Mouse (Mus musculus) MEL (cell line): ENCODE data around the gene Prkcg. TPM values are rescaled to one million over a fixed set of nuclear protein-coding genes. Genes with fewer than 3 reads are reported as not detected.
A peak's percentile ranks its signal among the peaks of the same experiment; 100 is the strongest.

ENCODE experiments used
- DNase-seq: peaks from one replicate; pipeline ENCODE4 v3.0.0; 2011; ENCODE audit warnings: low read depth, low spot score
- H3K27ac ChIP-seq: 2 replicates; pipeline ENCODE4 v1.5.1; 2012; ENCODE audit warnings: low read depth, mild to moderate bottlenecking, control low read depth, low read length, moderate library complexity; ENCODE audit not compliant: control insufficient read depth
- H3K27me3 ChIP-seq, 2 experiments: fragments of 150-350 bp in 1 of 2; sonication (generic) in 1 of 2; 2 replicates each; pipeline ENCODE4 v1.6.1; 2012; ENCODE audit warnings: low read length in 2 of 2, mild to moderate bottlenecking in 2 of 2, improper control_type of control experiment in 1 of 2, moderate library complexity in 1 of 2; ENCODE audit not compliant: insufficient read depth in 2 of 2, control insufficient read depth in 1 of 2
- H3K36me3 ChIP-seq, 2 experiments: 2 replicates each; pipeline ENCODE4 v1.6.1; 2012 to 2014; ENCODE audit warnings: low read length in 2 of 2, improper control_type of control experiment in 1 of 2, inconsistent platforms in 1 of 2, mild to moderate bottlenecking in 1 of 2; ENCODE audit not compliant: insufficient read depth in 2 of 2, control insufficient read depth in 1 of 2
- H3K4me1 ChIP-seq, 2 experiments: fragments of 150-350 bp in 1 of 2; sonication (generic) in 1 of 2; 2 replicates each; pipeline ENCODE4 v1.6.1; 2012; ENCODE audit warnings: low read length in 2 of 2, improper control_type of control experiment in 1 of 2, mild to moderate bottlenecking in 1 of 2; ENCODE audit not compliant: insufficient read depth in 2 of 2, control insufficient read depth in 1 of 2
- H3K4me3 ChIP-seq, 2 experiments: fragments of 150-350 bp in 1 of 2; sonication (generic) in 1 of 2; 2 replicates each; pipeline ENCODE4 v1.5.1; 2012; ENCODE audit warnings: low read depth in 2 of 2, low read length in 2 of 2, mild to moderate bottlenecking in 2 of 2, moderate library complexity in 2 of 2, control low read depth in 1 of 2, improper control_type of control experiment in 1 of 2; ENCODE audit not compliant: control insufficient read depth in 1 of 2, insufficient read depth in 1 of 2
- H3K79me2 ChIP-seq: 2 replicates; pipeline ENCODE4 v1.6.1; 2012; ENCODE audit warnings: mild to moderate bottlenecking, low read length, moderate library complexity; ENCODE audit not compliant: control insufficient read depth, poor library complexity, insufficient read depth
- H3K9ac ChIP-seq: 2 replicates; pipeline ENCODE4 v1.6.1; 2012; ENCODE audit warnings: low read depth, mild to moderate bottlenecking, control low read depth, low read length, moderate library complexity; ENCODE audit not compliant: control insufficient read depth, poor library complexity, severe bottlenecking
- H3K9me3 ChIP-seq: fragments of 150-350 bp; sonication (generic); replicated peaks from 2 replicates; pipeline ENCODE4 v1.6.1; 2012; ENCODE audit warnings: mild to moderate bottlenecking, low read length, improper control_type of control experiment, moderate library complexity; ENCODE audit not compliant: insufficient read depth
- CTCF ChIP-seq, 3 experiments: IDR thresholded peaks in 2 of 3; conservative IDR thresholded peaks in 1 of 3; 2 replicates each; pipeline ENCODE4 v1.5.1; 2011 to 2012; ENCODE audit warnings: low read length in 3 of 3, low read depth in 2 of 3, mild to moderate bottlenecking in 2 of 3, improper control_type of control experiment in 1 of 3, inconsistent platforms in 1 of 3, mixed read lengths in 1 of 3, moderate library complexity in 1 of 3; ENCODE audit not compliant: control insufficient read depth in 1 of 3, insufficient read depth in 1 of 3, poor library complexity in 1 of 3, severe bottlenecking in 1 of 3
- ELF1 ChIP-seq: IDR thresholded peaks from 2 replicates; pipeline ENCODE4 v1.6.1; 2014; ENCODE audit warnings: low read depth, mild to moderate bottlenecking, inconsistent platforms, low read length, improper control_type of control experiment, moderate library complexity
- GABPA ChIP-seq: IDR thresholded peaks from 2 replicates; pipeline ENCODE4 v1.6.1; 2012; ENCODE audit warnings: low read depth, mild to moderate bottlenecking, inconsistent platforms, low read length, improper control_type of control experiment, moderate library complexity
- GATA1 ChIP-seq: IDR thresholded peaks from 2 replicates; pipeline ENCODE4 v1.6.1; 2011; ENCODE audit warnings: low read depth, low read length, improper control_type of control experiment
- HCFC1 ChIP-seq: IDR thresholded peaks from 2 replicates; pipeline ENCODE4 v1.6.1; 2012; ENCODE audit warnings: low read depth, mild to moderate bottlenecking, inconsistent platforms, low read length, improper control_type of control experiment, moderate library complexity
- JUND ChIP-seq: IDR thresholded peaks from 2 replicates; pipeline ENCODE4 v1.6.1; 2011; ENCODE audit warnings: low read depth, mild to moderate bottlenecking, improper control_type of control experiment, low read length
- MAFK ChIP-seq: IDR thresholded peaks from 2 replicates; pipeline ENCODE4 v1.6.1; 2011; ENCODE audit warnings: low read depth, mild to moderate bottlenecking, low read length, improper control_type of control experiment, borderline replicate concordance
- MAX ChIP-seq: IDR thresholded peaks from 2 replicates; pipeline ENCODE4 v1.6.1; 2011; ENCODE audit warnings: low read length, improper control_type of control experiment
- MAZ ChIP-seq: IDR thresholded peaks from 2 replicates; pipeline ENCODE4 v1.6.1; 2012; ENCODE audit warnings: low read depth, mild to moderate bottlenecking, inconsistent platforms, low read length, improper control_type of control experiment
- MEF2A ChIP-seq: IDR thresholded peaks from 2 replicates; pipeline ENCODE4 v1.6.1; 2014; ENCODE audit warnings: low read depth, mild to moderate bottlenecking, inconsistent platforms, low read length, improper control_type of control experiment; ENCODE audit not compliant: poor library complexity, insufficient replicate concordance, severe bottlenecking; ENCODE audit errors: extremely low read depth
- MXI1 ChIP-seq: IDR thresholded peaks from 2 replicates; pipeline ENCODE4 v1.6.1; 2011; ENCODE audit warnings: mild to moderate bottlenecking, low read depth, low read length, improper control_type of control experiment
- MYB ChIP-seq: IDR thresholded peaks from 2 replicates; pipeline ENCODE4 v1.6.1; 2011; ENCODE audit warnings: mild to moderate bottlenecking, low read depth, low read length, improper control_type of control experiment
- POLR2A ChIP-seq, 2 experiments: IDR thresholded peaks; 2 replicates each; pipeline ENCODE4 v1.6.1; 2011 to 2012; ENCODE audit warnings: low read length in 2 of 2, mild to moderate bottlenecking in 2 of 2, control low read depth in 1 of 2, improper control_type of control experiment in 1 of 2, low read depth in 1 of 2, moderate library complexity in 1 of 2; ENCODE audit not compliant: control insufficient read depth in 1 of 2, insufficient read depth in 1 of 2, poor library complexity in 1 of 2
- POLR2AphosphoS5 ChIP-seq: IDR thresholded peaks from 2 replicates; pipeline ENCODE4 v1.6.1; 2012; ENCODE audit warnings: low read depth, borderline replicate concordance, mild to moderate bottlenecking, inconsistent platforms, low read length, moderate library complexity, mixed read lengths
- RAD21 ChIP-seq: IDR thresholded peaks from 2 replicates; pipeline ENCODE4 v1.6.1; 2011; ENCODE audit warnings: mild to moderate bottlenecking, low read depth, low read length, improper control_type of control experiment
- RCOR1 ChIP-seq: IDR thresholded peaks from 2 replicates; pipeline ENCODE4 v1.6.1; 2012; ENCODE audit warnings: low read depth, mild to moderate bottlenecking, inconsistent platforms, low read length, improper control_type of control experiment
- SIN3A ChIP-seq: IDR thresholded peaks from 2 replicates; pipeline ENCODE4 v1.6.1; 2012; ENCODE audit warnings: low read length, improper control_type of control experiment, inconsistent platforms
- TBP ChIP-seq: IDR thresholded peaks from 2 replicates; pipeline ENCODE4 v1.8.0; 2011; ENCODE audit warnings: low read depth, low read length, improper control_type of control experiment
- USF1 ChIP-seq: IDR thresholded peaks from 2 replicates; pipeline ENCODE4 v1.6.1; 2014; ENCODE audit warnings: low read depth, mild to moderate bottlenecking, inconsistent platforms, low read length, improper control_type of control experiment, moderate library complexity
- USF2 ChIP-seq, 2 experiments: IDR thresholded peaks; 2 replicates each; pipeline ENCODE4 v1.6.1; 2011 to 2012; ENCODE audit warnings: improper control_type of control experiment in 2 of 2, low read length in 2 of 2, borderline replicate concordance in 1 of 2, inconsistent platforms in 1 of 2, low read depth in 1 of 2, mild to moderate bottlenecking in 1 of 2; ENCODE audit not compliant: insufficient read depth in 1 of 2
- ZC3H11A ChIP-seq: IDR thresholded peaks from 2 replicates; pipeline ENCODE4 v1.6.1; 2012; ENCODE audit warnings: low read depth, mild to moderate bottlenecking, inconsistent platforms, low read length, improper control_type of control experiment
- polyA plus RNA-seq, 2 experiments: library from polyadenylated mRNA; stranded (reverse) in 1 of 2; unstranded in 1 of 2; fragments of >175 nt in 1 of 2; fragments of >200 nt in 1 of 2; gene quantifications; 2 replicates each; pipeline versions ENCODE4 v1.2.1 to v1.2.4; 2012; ENCODE audit warnings: low replicate concordance in 2 of 2, low read depth in 1 of 2; ENCODE audit not compliant: insufficient read length in 2 of 2, insufficient read depth in 1 of 2, missing spikeins in 1 of 2
- total RNA-seq: library from RNA; depleted of rRNA; stranded (reverse); fragments of 300-350 nt; gene quantifications from 2 replicates; pipeline ENCODE4 v1.2.3, GENCODE M21; 2012

Prkcg gene
- total and polyA plus RNA-seq, 3 experiments: 0.10 TPM; not detected in 2

DNA sequence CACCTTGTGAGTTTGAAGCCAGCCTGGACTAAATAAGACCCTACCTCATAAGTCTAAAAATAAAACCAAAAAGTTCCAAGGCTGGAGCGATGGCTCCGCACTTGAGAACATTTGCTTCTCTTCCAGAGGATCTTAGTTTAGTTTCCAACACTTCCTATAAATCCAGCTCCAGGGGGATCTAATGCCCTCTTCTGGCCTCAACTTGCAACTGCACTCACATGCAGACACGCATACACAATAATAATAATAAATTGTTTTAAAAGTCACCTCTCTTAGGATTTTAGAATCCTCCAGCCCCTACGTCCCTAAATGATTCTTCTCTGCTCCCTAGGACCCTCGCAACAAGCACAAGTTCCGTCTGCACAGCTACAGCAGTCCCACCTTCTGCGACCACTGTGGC is 21.3 kb downstream of the Prkcg start:
- H3K27ac ChIP-seq: no peak overlapping the region
- no peak for DNase-seq
- H3K4me3 ChIP-seq: no peak overlapping the region
- H3K9ac ChIP-seq: no peak overlapping the region
- no peaks in the 10 kb centered on the region for H3K79me2 ChIP-seq
- H3K4me1 ChIP-seq: no peaks in the 10 kb centered on the region
- no peaks in the 10 kb centered on the region for H3K36me3 ChIP-seq
- no peaks in the 10 kb centered on the region for H3K9me3 ChIP-seq
- TF ChIP-seq CTCF (IDR thresholded peaks at IDR 0.05 in 2 of 3, conservative IDR thresholded peaks at IDR 0.05 in 1 of 3; ENCODE audit: control insufficient read depth in 1 of 3, insufficient read depth in 1 of 3, low read depth in 2 of 3, low read length in 3 of 3, poor library complexity in 1 of 3, severe bottlenecking in 1 of 3): peak in 2 of 3 experiments; percentile 11 to 18; a peak in 2 of 6 replicates
- no peak for TF ChIP-seq SIN3A
- no peak for TF ChIP-seq MAFK
- TF ChIP-seq MXI1: no peak
- H3K27me3 ChIP-seq: peaks cover 0 to 4% of the 10 kb centered on the region in 2 experiments; a peak in 2 of 4 replicates

DNA sequence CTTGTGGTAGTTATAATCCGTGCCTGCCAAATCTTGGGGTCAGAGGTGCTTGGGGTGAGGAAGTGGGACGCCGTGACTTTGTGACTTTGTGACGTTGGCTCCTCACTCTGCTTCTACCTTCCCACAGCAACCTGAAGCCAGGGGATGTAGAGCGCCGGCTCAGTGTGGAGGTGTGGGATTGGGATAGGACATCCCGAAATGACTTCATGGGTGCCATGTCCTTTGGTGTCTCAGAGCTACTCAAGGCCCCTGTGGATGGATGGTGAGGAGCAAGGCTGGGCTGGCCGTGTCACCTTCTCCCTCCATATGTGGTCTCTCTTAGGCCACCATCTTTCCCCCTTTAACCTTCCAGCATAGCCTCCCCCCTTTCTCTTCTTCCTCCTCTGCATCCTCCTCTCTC is 24.6 kb downstream of the Prkcg start:
- Histone ChIP-seq H3K9ac (no peak overlapping the region), H3K9me3 (no peaks in the 10 kb centered on the region)

DNA sequence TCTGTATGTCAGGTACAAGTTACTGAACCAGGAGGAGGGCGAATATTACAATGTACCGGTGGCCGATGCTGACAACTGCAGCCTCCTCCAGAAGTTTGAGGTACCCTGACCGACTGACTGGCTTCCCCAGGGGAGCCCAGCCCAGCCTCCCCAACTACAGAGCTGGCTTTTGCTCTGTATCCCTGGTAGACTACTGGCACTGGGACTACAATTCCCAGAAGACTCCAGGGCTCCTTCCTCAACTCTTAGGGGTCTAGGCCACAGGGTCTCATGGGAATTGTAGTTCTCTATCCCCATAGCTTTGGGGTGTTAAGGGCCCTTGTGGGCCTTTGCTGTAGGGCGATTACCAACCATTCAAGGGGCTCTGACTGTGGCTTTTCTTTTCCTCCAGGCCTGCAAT is 25.1 kb downstream of the Prkcg start:
- peaks cover 0 to 2% of the 10 kb centered on the region in 2 experiments; a peak in 1 of 4 replicates for H3K27me3 ChIP-seq
- H3K4me3 ChIP-seq: no peak overlapping the region
- no peak overlapping the region for H3K9ac ChIP-seq
- no peak overlapping the region for H3K27ac ChIP-seq
- H3K79me2 ChIP-seq: no peaks in the 10 kb centered on the region
- H3K36me3 ChIP-seq: no peaks in the 10 kb centered on the region
- no peaks in the 10 kb centered on the region for H3K4me1 ChIP-seq
- H3K9me3 ChIP-seq: no peaks in the 10 kb centered on the region
- no peak for DNase-seq
- TF ChIP-seq POLR2A (IDR thresholded peaks at IDR 0.05; ENCODE audit: control insufficient read depth in 1 of 2, insufficient read depth in 1 of 2, low read depth in 1 of 2, low read length in 2 of 2, poor library complexity in 1 of 2) (no peak), HCFC1 (peak; percentile 74)

More for the DNA sequence above, 24.6 kb downstream of the Prkcg start:
- no peak for TF ChIP-seq GATA1
- no peak for TF ChIP-seq GABPA
- no peak for TF ChIP-seq POLR2A (IDR thresholded peaks at IDR 0.05; ENCODE audit: control insufficient read depth in 1 of 2, insufficient read depth in 1 of 2, low read depth in 1 of 2, low read length in 2 of 2, poor library complexity in 1 of 2)
- no peak for TF ChIP-seq JUND
- no peak for TF ChIP-seq TBP
- no peak for TF ChIP-seq CTCF (IDR thresholded peaks at IDR 0.05 in 2 of 3, conservative IDR thresholded peaks at IDR 0.05 in 1 of 3; ENCODE audit: control insufficient read depth in 1 of 3, insufficient read depth in 1 of 3, low read depth in 2 of 3, low read length in 3 of 3, poor library complexity in 1 of 3, severe bottlenecking in 1 of 3)
- no peak for TF ChIP-seq RCOR1
- no peak for TF ChIP-seq MEF2A
- TF ChIP-seq ZC3H11A: no peak
- TF ChIP-seq MAX: no peak
- no peak for TF ChIP-seq USF1
- TF ChIP-seq RAD21: no peak
- no peak for TF ChIP-seq POLR2AphosphoS5
- no peak for TF ChIP-seq HCFC1
- no peak for TF ChIP-seq USF2 (IDR thresholded peaks at IDR 0.05; ENCODE audit: borderline replicate concordance in 1 of 2, insufficient read depth in 1 of 2, low read depth in 1 of 2, low read length in 2 of 2)
- no peak for TF ChIP-seq MYB
- no peak for TF ChIP-seq ELF1
- TF ChIP-seq MXI1: no peak
- TF ChIP-seq MAZ: no peak
- H3K4me3 ChIP-seq: no peak overlapping the region
- H3K4me1 ChIP-seq: no peaks in the 10 kb centered on the region
- no peaks in the 10 kb centered on the region for H3K79me2 ChIP-seq
- no peaks in the 10 kb centered on the region for H3K36me3 ChIP-seq
- H3K27ac ChIP-seq: no peak overlapping the region
- no peak for DNase-seq
- H3K27me3 ChIP-seq: peaks cover 0 to 2% of the 10 kb centered on the region in 2 experiments; a peak in 1 of 4 replicates
